Mouse (Mus musculus): ENCODE measurements around the gene Mlh3.

Gene Mlh3

GRCm38 (mm10) chr12:85227227-85227626, 43.2 kb downstream of the Mlh3 start:
- DNase-seq (ENCODE audit: low spot score) = no peak

GRCm38 (mm10) chr12:85219905-85220290, 50.5 kb downstream of the Mlh3 start:
- DNase-seq (ENCODE audit: low spot score) = peak; percentile 68

- DNase-seq (ENCODE audit: low spot score) = peak; percentile 93
Measured at GRCm38 (mm10) chr12:85219236-85219904, 51.0 kb downstream of the Mlh3 start, which contains the start of gene Eif2b2. Eif2b2 (plus strand) TSS chr12:85219481.

GRCm38 (mm10) chr12:85217733-85218310, 52.6 kb downstream of the Mlh3 start:
- DNase-seq (ENCODE audit: low spot score) = no peak

- no peak for DNase-seq (ENCODE audit: low spot score)
Measured at GRCm38 (mm10) chr12:85215031-85215430, 55.4 kb downstream of the Mlh3 start.

GRCm38 (mm10) chr12:85208687-85209199, 61.7 kb downstream of the Mlh3 start:
- DNase-seq (ENCODE audit: low spot score) = peak; percentile 16

GRCm38 (mm10) chr12:85205425-85205824, 65.0 kb downstream of the Mlh3 start:
- no peak for DNase-seq (ENCODE audit: low spot score)

- DNase-seq (ENCODE audit: low spot score) = no peak
Measured at GRCm38 (mm10) chr12:85204105-85204504, 66.3 kb downstream of the Mlh3 start.

- DNase-seq (ENCODE audit: low spot score) = no peak
Measured at GRCm38 (mm10) chr12:85203699-85204098, 66.7 kb downstream of the Mlh3 start.

GRCm38 (mm10) chr12:85202191-85202590, 68.2 kb downstream of the Mlh3 start:
- no peak for DNase-seq (ENCODE audit: low spot score)

GRCm38 (mm10) chr12:85201830-85202147, 68.6 kb downstream of the Mlh3 start:
- DNase-seq (ENCODE audit: low spot score) = no peak

- no peak for DNase-seq (ENCODE audit: low spot score)
Measured at GRCm38 (mm10) chr12:85200929-85201829, 69.2 kb downstream of the Mlh3 start.

- DNase-seq (ENCODE audit: low spot score) = no peak
Measured at GRCm38 (mm10) chr12:85199954-85200353, 70.4 kb downstream of the Mlh3 start.

GRCm38 (mm10) chr12:85197936-85198335, 72.5 kb downstream of the Mlh3 start:
- no peak for DNase-seq (ENCODE audit: low spot score)

GRCm38 (mm10) chr12:85197371-85197770, 73.0 kb downstream of the Mlh3 start:
- DNase-seq (ENCODE audit: low spot score) = no peak

- DNase-seq (ENCODE audit: low spot score) = no peak
Measured at GRCm38 (mm10) chr12:85196191-85196590, 74.2 kb downstream of the Mlh3 start.

GRCm38 (mm10) chr12:85195086-85195485, 75.3 kb downstream of the Mlh3 start:
- DNase-seq (ENCODE audit: low spot score) = no peak

- DNase-seq (ENCODE audit: low spot score) = no peak
Measured at GRCm38 (mm10) chr12:85194623-85195018, 75.8 kb downstream of the Mlh3 start.

GRCm38 (mm10) chr12:85193923-85194622, 76.3 kb downstream of the Mlh3 start:
- no peak for DNase-seq (ENCODE audit: low spot score)

GRCm38 (mm10) chr12:85193146-85193545, 77.3 kb downstream of the Mlh3 start:
- no peak for DNase-seq (ENCODE audit: low spot score)

GRCm38 (mm10) chr12:85192461-85193108, 77.8 kb downstream of the Mlh3 start:
- DNase-seq (ENCODE audit: low spot score) = peak; percentile 23

GRCm38 (mm10) chr12:85190290-85190689, 80.1 kb downstream of the Mlh3 start:
- DNase-seq (ENCODE audit: low spot score) = no peak
